Mouse (Mus musculus) layer of hippocampus, adult 6 months (tissue): ENCODE results near the gene Ssc5d. TPM values are rescaled to one million over a fixed set of nuclear protein-coding genes. Genes with fewer than 3 reads are reported as not detected.

Experiments used
- long read RNA-seq, 2 experiments: library from polyadenylated mRNA; unstranded; transcript quantifications; one replicate each; pipeline ENCODE4 v2.0.0; 2019 to 2020
- polyA plus RNA-seq: library from polyadenylated mRNA; unstranded; fragments of <200 nt; fragmentation: Nextera tagmentation; gene quantifications from 2 replicates; pipeline ENCODE4 v1.2.3, GENCODE M21; 2021

The Ssc5d gene
- 0.04 and 0.05 TPM in 2 replicates for polyA plus RNA-seq
- long read RNA-seq, experiment 1 = 0 reads
- long read RNA-seq, experiment 2, partial matches to known transcripts = 1 of 1 reads
- long read RNA-seq, experiment 2, other reads (novel, unspliced or antisense) = 0 of 1 reads

GRCm38 (mm10) chr7:4925441-4926381, at the start of gene Ssc5d:
Gene Ssc5d, plus strand, starts transcription at chr7:4925785.

GRCm38 (mm10) chr7:4876753-4877221, 48.8 kb upstream of the Ssc5d start, which contains the start of gene Isoc2a:
Gene Isoc2a, plus strand, starts transcription at chr7:4877153.

DNA sequence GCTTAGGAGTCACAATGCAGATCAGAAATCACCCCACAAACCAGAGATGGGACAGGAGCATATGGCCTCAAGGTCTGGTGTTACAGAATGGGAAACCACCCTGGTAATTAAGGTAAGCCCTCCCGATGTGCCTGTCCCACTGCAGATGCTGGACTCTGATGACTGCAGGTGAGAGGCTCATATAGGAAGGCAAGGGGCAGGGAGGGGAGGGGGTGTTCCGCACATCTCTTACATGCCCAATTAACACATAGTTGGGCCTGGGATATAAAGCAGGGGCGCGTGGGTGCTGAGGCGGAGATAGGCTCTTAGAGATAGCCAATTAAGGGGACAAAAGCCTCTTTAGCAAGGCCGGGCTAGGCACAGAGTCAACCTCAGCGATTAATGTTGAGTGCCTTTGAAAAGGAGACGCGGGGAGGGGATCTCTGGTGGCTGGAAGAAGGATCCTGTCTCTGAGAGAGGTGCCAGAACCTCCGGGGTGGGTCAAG, 19.1 kb upstream of the Ssc5d start, which contains the start of gene Gm36210:
Gene Gm36210, minus strand, starts transcription at position 51 of the 485 bp plus-strand sequence.

GRCm38 (mm10) chr7:4915007-4915665, 10.4 kb upstream of the Ssc5d start, which contains the start of gene Zfp628:
Gene Zfp628, plus strand, starts transcription at chr7:4915217.

DNA sequence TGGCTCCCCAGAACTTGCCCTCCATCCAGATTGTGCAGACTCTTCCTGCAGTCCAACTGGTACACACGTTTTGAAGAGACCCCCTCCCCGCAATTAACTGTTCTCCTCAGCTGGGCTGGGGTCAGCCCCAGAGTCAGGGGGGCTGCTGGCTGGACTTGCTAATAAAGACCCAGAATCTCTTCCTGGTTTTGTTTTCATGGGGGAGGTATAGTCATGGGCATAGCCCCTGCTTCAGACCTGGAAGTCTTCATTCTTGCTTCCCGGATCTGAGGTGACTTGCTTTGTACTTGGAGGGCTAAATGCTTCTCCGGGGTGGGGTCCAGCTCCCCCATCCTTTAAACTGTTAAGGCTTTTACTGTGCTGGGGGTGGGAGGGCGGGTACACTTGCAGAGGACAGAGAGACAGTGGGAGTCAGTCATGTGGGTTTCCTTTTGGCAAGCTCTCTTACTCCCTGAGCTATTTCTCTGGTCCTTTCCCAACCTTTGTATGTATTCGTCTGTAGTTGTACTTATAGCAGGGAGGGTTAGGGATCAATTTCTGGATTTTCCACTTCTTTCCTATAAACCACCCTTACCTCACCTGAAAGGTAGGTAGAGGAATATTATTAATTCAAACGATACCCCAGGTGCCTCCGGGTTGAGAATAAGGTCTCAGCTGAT, 3.6 kb upstream of the Ssc5d start, which contains the start of gene Nat14:
Gene Nat14, plus strand, starts transcription at position 205 of the 659 bp plus-strand sequence.

DNA sequence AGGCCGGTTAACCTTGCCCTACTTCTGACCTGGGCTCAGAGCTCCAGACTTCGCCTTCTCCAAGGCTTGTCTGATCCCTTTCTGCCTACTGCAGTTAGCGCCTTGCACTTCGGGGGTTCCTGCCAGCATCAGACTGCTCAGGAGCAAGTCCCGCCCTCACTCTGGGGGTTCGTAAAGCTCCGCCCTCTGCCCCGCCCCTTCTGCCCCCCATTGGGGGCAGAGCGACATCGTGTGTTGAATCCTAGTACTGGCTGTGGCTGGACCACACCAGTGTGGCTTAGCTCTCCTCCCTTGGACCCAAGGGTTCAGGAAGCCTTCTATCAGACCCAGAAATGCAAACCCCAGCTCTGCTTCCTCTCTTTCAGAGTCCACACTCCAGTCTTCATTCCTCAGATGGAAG, 38.7 kb downstream of the Ssc5d start, which contains the start of gene Sbk2:
Gene Sbk2, minus strand, starts transcription at position 135 of the 400 bp plus-strand sequence.

DNA sequence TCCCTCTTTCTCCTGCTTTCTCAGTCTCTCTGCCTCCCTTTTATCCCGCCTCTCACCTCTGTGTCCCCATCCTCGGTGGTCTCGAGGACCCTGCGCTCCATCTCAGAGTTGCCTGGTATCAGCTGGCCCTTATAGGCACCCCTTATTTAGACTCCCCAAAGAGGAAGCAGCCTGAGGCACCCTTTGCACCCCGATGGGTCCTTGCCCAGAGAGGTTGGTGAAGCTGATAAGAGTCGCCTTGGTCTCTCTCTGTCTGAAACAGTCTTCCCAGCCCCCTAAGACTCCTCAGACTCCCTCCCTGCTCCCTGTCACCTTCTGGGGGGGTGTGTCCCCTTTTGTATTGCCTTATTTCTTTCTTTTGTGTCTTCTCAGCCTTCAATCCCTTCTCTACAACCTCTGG, 45.5 kb downstream of the Ssc5d start, which contains the start of gene Sbk3:
Gene Sbk3, minus strand, starts transcription at position 101 of the 400 bp plus-strand sequence.

Other genes starting within 250 kb of the Ssc5d start
- gene Hspbp1, start 240.7 kb upstream of the Ssc5d start, polyA plus RNA-seq = 137 and 145 TPM in 2 replicates
- 3.8 and 6.0 TPM in 2 replicates for gene Brsk1, start 235.2 kb upstream of the Ssc5d start, polyA plus RNA-seq
- gene Tmem150b, start 200.5 kb upstream of the Ssc5d start, polyA plus RNA-seq = not detected in 2 replicates
- gene Kmt5c, start 185.7 kb upstream of the Ssc5d start, polyA plus RNA-seq = 4.3 and 4.5 TPM in 2 replicates
- gene Cox6b2, start 172.7 kb upstream of the Ssc5d start, polyA plus RNA-seq = 19.8 and 42.8 TPM in 2 replicates
- not detected in 2 replicates for gene Fam71e2, start 154.5 kb upstream of the Ssc5d start, polyA plus RNA-seq
- gene Il11, start 142.9 kb upstream of the Ssc5d start, polyA plus RNA-seq = 0.18 and 0.45 TPM in 2 replicates
- gene Tmem190, start 142.8 kb upstream of the Ssc5d start, polyA plus RNA-seq = not detected in 2 replicates
- gene Tmem238, start 136.1 kb upstream of the Ssc5d start, polyA plus RNA-seq = 7.2 and 9.5 TPM in 2 replicates
- 1,085 and 1,204 TPM in 2 replicates for gene Rpl28, start 132.9 kb upstream of the Ssc5d start, polyA plus RNA-seq
- 16.3 and 20.3 TPM in 2 replicates for gene Ube2s, start 113.2 kb upstream of the Ssc5d start, polyA plus RNA-seq
- 11.7 and 13.1 TPM in 2 replicates for gene Shisa7, start 81.1 kb upstream of the Ssc5d start, polyA plus RNA-seq
- 17.0 and 20.1 TPM in 2 replicates for gene Isoc2b, start 55.5 kb upstream of the Ssc5d start, polyA plus RNA-seq
- 0.87 and 0.94 TPM in 2 replicates for gene Isoc2a, start 48.6 kb upstream of the Ssc5d start, polyA plus RNA-seq
- 0.14 and 0.29 TPM in 2 replicates for gene Gm36210, start 19.3 kb upstream of the Ssc5d start, polyA plus RNA-seq
- gene Zfp628, start 10.6 kb upstream of the Ssc5d start, polyA plus RNA-seq = 0.75 and 0.93 TPM in 2 replicates
- 136 and 147 TPM in 2 replicates for gene Nat14, start 3.8 kb upstream of the Ssc5d start, polyA plus RNA-seq
- 0.31 and 0.74 TPM in 2 replicates for gene Sbk2, start 38.6 kb downstream of the Ssc5d start, polyA plus RNA-seq
- gene Sbk3, start 45.4 kb downstream of the Ssc5d start, polyA plus RNA-seq = 0.08 and 0.15 TPM in 2 replicates
- 6.2 and 8.0 TPM in 2 replicates for gene Zfp579, start 70.4 kb downstream of the Ssc5d start, polyA plus RNA-seq
- gene Zfp524, start 88.6 kb downstream of the Ssc5d start, polyA plus RNA-seq = 11.0 and 13.9 TPM in 2 replicates
- gene Fiz1, start 88.9 kb downstream of the Ssc5d start, polyA plus RNA-seq = 13.3 and 16.7 TPM in 2 replicates
- gene Gm44973, start 89.7 kb downstream of the Ssc5d start, polyA plus RNA-seq = 0.31 TPM in 1 of 2 replicates, not detected in the other
- gene Zfp865, start 94.6 kb downstream of the Ssc5d start, polyA plus RNA-seq = 1.5 and 2.0 TPM in 2 replicates
- gene Ccdc106, start 94.8 kb downstream of the Ssc5d start, polyA plus RNA-seq = 65.2 and 75.8 TPM in 2 replicates
- not detected in 2 replicates for gene 4632433K11Rik, start 108.3 kb downstream of the Ssc5d start, polyA plus RNA-seq
- 3.1 and 3.3 TPM in 2 replicates for gene Zfp784, start 112.7 kb downstream of the Ssc5d start, polyA plus RNA-seq
- gene Zfp580, start 125.8 kb downstream of the Ssc5d start, polyA plus RNA-seq = 4.2 and 4.7 TPM in 2 replicates
- 5.4 and 5.7 TPM in 2 replicates for gene U2af2, start 136.4 kb downstream of the Ssc5d start, polyA plus RNA-seq
- 65.5 and 92.3 TPM in 2 replicates for gene Epn1, start 154.4 kb downstream of the Ssc5d start, polyA plus RNA-seq
- gene Rfpl4, start 191.2 kb downstream of the Ssc5d start, polyA plus RNA-seq = not detected in 2 replicates
- gene Rasl2-9, start 200.2 kb downstream of the Ssc5d start, polyA plus RNA-seq = 0.88 and 1.2 TPM in 2 replicates
- not detected in 2 replicates for gene Vmn1r55, start 223.9 kb downstream of the Ssc5d start, polyA plus RNA-seq